Mouse (Mus musculus): ENCODE results near the gene Mylk4. TPM values are rescaled to one million over a fixed set of nuclear protein-coding genes. Genes with fewer than 3 reads are reported as not detected.

Gene Mylk4
- total RNA-seq (2021), result under 1 TPM; 0.15 to 0.18 TPM

- intact Hi-C loops (cut with DNase I), result no loop called here
- DNase-seq (ENCODE audit: low spot score in 2 of 2), result no peak
These were observed at the start of gene Mylk4 for GRCm38 (mm10) chr13:32783816-32784215. Gene Mylk4, minus strand, starts transcription at chr13:32783954.

GRCm38 (mm10) chr13:32833237-32833636 lies 49.5 kb upstream of the Mylk4 start:
- no peak for DNase-seq (ENCODE audit: low spot score in 2 of 2)
- intact Hi-C loops (cut with DNase I), result no loop called here

GRCm38 (mm10) chr13:32832776-32833175 lies 49.0 kb upstream of the Mylk4 start:
- DNase-seq (ENCODE audit: low spot score in 2 of 2), result no peak
- intact Hi-C loops (cut with DNase I), result no loop called here

- DNase-seq (ENCODE audit: low spot score in 2 of 2), result no peak
- intact Hi-C loops (cut with DNase I), result no loop called here
These were observed 47.9 kb upstream of the Mylk4 start for GRCm38 (mm10) chr13:32831505-32832273.

GRCm38 (mm10) chr13:32828886-32829285 lies 45.1 kb upstream of the Mylk4 start:
- intact Hi-C loops (cut with DNase I), result no loop called here
- no peak for DNase-seq (ENCODE audit: low spot score in 2 of 2)

GRCm38 (mm10) chr13:32827951-32828350 lies 44.2 kb upstream of the Mylk4 start:
- intact Hi-C loops (cut with DNase I), result no loop called here
- peak; percentile 19 to 34 for DNase-seq (ENCODE audit: low spot score in 2 of 2)

GRCm38 (mm10) chr13:32827111-32827822 lies 43.5 kb upstream of the Mylk4 start:
- no peak for DNase-seq (ENCODE audit: low spot score in 2 of 2)
- intact Hi-C loops (cut with DNase I), result no loop called here

GRCm38 (mm10) chr13:32825546-32825945 lies 41.8 kb upstream of the Mylk4 start:
- intact Hi-C loops (cut with DNase I), result no loop called here
- no peak for DNase-seq (ENCODE audit: low spot score in 2 of 2)

GRCm38 (mm10) chr13:32824377-32825330 lies 40.9 kb upstream of the Mylk4 start:
- DNase-seq (ENCODE audit: low spot score in 2 of 2), result no peak
- intact Hi-C loops (cut with DNase I), result no loop called here

- intact Hi-C loops (cut with DNase I), result no loop called here
- DNase-seq (ENCODE audit: low spot score in 2 of 2), result no peak
These were observed 39.4 kb upstream of the Mylk4 start for GRCm38 (mm10) chr13:32823126-32823525.

- intact Hi-C loops (cut with DNase I), result no loop called here
- no peak for DNase-seq (ENCODE audit: low spot score in 2 of 2)
These were observed 37.9 kb upstream of the Mylk4 start for GRCm38 (mm10) chr13:32821671-32822070.

- intact Hi-C loops (cut with DNase I), result no loop called here
- DNase-seq (ENCODE audit: low spot score in 2 of 2), result no peak
These were observed 36.2 kb upstream of the Mylk4 start for GRCm38 (mm10) chr13:32819926-32820325.

GRCm38 (mm10) chr13:32819241-32819640 lies 35.5 kb upstream of the Mylk4 start:
- intact Hi-C loops (cut with DNase I), result no loop called here
- DNase-seq (ENCODE audit: low spot score in 2 of 2), result no peak

GRCm38 (mm10) chr13:32807624-32808023 lies 23.9 kb upstream of the Mylk4 start:
- intact Hi-C loops (cut with DNase I), result loop anchor here (10.0 kb wide), 1 partner anchor 1013 kb away; no protein-coding TSS in a partner anchor

GRCm38 (mm10) chr13:32806820-32807219 lies 23.1 kb upstream of the Mylk4 start:
- no peak for DNase-seq (ENCODE audit: low spot score in 2 of 2)
- intact Hi-C loops (cut with DNase I), result loop anchor here (10.0 kb wide), 1 partner anchor 1012 kb away; no protein-coding TSS in a partner anchor

More at GRCm38 (mm10) chr13:32807624-32808023, 23.9 kb upstream of the Mylk4 start:
- DNase-seq (ENCODE audit: low spot score in 2 of 2), result no peak

- intact Hi-C loops (cut with DNase I), result loop anchor here (10.0 kb wide), 1 partner anchor 1009 kb away; no protein-coding TSS in a partner anchor
These were observed 20.1 kb upstream of the Mylk4 start for GRCm38 (mm10) chr13:32803701-32804345.

GRCm38 (mm10) chr13:32802259-32803081 lies 18.7 kb upstream of the Mylk4 start, which contains the start of gene D930007J09Rik:
Gene D930007J09Rik, minus strand, starts transcription at chr13:32802849.
- peak; percentile 64 to 76 for DNase-seq (ENCODE audit: low spot score in 2 of 2)
- intact Hi-C loops (cut with DNase I), result loop anchor here (10.0 kb wide), 1 partner anchor 1008 kb away; no protein-coding TSS in a partner anchor

More at GRCm38 (mm10) chr13:32803701-32804345, 20.1 kb upstream of the Mylk4 start:
- no peak for DNase-seq (ENCODE audit: low spot score in 2 of 2)

GRCm38 (mm10) chr13:32801693-32802221 lies 18.0 kb upstream of the Mylk4 start, which contains the start of gene Wrnip1:
Gene Wrnip1, plus strand, starts transcription at chr13:32802038.
- DNase-seq (ENCODE audit: low spot score in 2 of 2), result peak; percentile 98 to 99
- intact Hi-C loops (cut with DNase I), result loop anchor here (10.0 kb wide), 1 partner anchor 1007 kb away; no protein-coding TSS in a partner anchor
